Mouse (Mus musculus) stomach, postnatal 0 days (tissue): ENCODE measurements around the gene 2210011C24Rik.

Experiments used
- CTCF ChIP-seq: IDR thresholded peaks from 2 replicates; pipeline ENCODE4 v1.5.1; 2016; ENCODE audit warnings: antibody characterized with exemption, low read depth, mild to moderate bottlenecking, moderate library complexity
- EP300 ChIP-seq: optimal IDR thresholded peaks from 2 replicates; pipeline ENCODE3; 2016; ENCODE audit warnings: antibody characterized with exemption

DNA sequence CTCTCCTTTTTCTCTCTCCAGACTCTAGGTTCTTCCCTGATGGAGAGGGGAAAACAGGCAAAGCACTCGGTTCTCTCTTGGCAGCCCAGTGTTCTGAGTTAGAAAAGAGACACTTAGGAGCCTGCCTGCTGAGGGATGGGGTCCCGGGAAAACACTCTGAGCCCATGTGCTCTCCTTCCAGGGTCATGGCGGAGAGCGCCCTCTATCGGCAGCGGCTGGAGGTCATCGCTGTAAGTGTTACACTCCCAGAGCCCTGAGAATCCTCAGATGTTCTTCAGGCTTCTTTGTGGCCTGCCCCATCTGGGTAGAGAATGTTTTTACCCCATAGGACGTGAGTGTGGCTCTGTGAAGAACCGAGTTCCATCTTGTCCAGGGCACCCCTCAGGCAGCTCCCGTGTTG lies 12.2 kb upstream of the 2210011C24Rik start:
- TF ChIP-seq CTCF (peak; percentile 75), EP300 (no peak)
